Mouse (Mus musculus): ENCODE data around the gene Gdpd5. TPM values are rescaled to one million over a fixed set of nuclear protein-coding genes. Genes with fewer than 3 reads are reported as not detected.
A peak's percentile ranks its signal among the peaks of the same experiment; 100 is the strongest.

Gdpd5 gene
- polyA plus RNA-seq (2015; fragmentation: Nextera tagmentation; extraction: Ambion mirVana), result 42.5 and 46.4 TPM in 2 replicates

DNA sequence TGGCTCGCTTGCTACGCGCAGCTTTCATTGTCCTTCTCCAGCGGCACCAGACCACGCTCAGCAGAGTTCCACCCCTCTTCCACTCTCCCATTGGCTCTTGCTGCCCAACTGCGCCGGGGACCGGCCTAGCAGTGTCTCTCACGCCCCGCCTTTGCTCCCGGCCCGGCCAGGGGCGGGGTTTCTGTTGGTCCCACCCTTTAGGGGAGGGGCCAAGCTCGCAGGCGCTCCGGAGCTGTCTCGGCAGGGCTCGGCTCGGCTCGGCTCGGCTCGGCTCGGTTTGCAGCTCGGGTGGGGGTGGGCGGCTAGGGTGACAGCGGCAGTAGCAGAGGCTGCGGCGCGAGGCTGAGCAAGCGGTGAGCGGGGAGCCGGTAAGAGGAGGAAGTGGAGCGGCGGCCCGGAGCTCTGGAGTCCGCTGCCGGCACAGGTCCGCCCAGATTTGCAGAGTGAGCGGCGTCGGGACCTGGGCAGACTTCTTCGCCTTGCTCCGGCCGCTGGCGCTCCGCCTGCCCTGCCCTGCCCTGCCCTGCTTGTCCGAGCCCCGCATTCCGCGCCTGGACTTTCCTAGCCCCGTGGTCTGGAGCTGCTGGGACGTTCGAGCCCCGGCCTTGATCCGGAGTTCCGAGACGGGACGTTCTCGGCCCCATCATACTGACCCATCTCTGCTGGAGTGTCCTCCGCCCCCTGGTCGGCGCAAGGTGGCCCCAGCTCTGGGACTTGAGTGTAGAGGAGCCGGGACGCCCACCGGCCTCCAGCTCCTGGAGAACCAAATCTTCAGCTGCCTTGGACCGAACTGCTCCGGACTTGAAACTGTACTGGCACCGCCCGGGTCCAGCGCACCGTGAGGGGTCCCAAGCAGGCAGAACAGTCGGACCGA is at the start of gene Gdpd5:
Gene Gdpd5, plus strand, starts transcription at position 201 of the 874 bp plus-strand sequence.
- Histone ChIP-seq H3K4me3 (replicated peaks) (peak within 1 kb of the TSS; percentile 69), H3K4me1 (replicated peaks) (peaks cover 55% of the 10 kb centered on the region), H3K9ac (replicated peaks) (peak within 1 kb of the TSS; percentile 88), H3K27ac (peak within 1 kb of the TSS; percentile 98), H3K36me3 (no peaks in the 10 kb centered on the region), H3K9me3 (no peaks in the 10 kb centered on the region), H3K4me2 (replicated peaks) (peak within 1 kb of the TSS; percentile 80), H3K27me3 (no peaks in the 10 kb centered on the region)
- peak; percentile 97 for ATAC-seq
- WGBS, result under 1% methylated on average over 72 of the region's 73 CpGs

DNA sequence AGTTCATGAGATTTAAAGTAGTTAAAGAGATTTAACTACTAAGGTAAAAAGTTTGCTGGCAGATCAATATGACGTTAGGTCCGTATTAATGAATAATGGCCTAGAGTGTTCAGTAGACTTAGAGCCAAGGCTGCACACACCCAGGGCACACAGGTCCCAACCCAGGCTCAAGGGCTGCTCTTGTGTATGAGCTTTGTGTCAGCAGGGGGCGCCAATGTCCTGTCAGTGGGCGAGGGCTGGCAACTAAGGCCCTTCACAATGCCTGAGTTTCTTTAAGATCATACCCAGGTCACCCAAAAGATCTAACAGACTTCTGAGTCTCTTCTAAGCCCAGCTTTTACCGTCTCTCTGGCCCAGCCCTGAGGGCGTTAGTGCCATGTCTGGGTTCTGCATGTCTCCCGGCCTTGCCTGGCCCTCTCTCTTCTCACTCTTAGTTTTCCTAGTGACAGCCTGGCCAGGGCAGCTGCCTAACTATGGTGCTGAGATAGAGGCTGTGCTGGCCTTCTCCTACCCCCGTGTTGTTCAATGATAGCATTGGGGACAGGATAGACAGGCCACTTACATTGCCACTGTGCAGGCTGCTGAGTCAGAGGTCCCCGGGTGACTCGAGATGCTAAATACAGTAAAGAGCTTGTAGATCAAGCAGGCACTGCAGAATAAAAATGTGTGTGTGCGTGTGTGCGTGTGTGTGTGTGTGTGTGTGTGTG is 48.3 kb upstream of the Gdpd5 start:
- WGBS, result 50% methylated on average over 12 of the region's 12 CpGs
- Histone ChIP-seq H3K4me3 (replicated peaks) (no peak overlapping the region), H3K9ac (replicated peaks) (peak overlapping the region; percentile 39; the same call in 1 of the 2 replicates), H3K27ac (peak overlapping the region; percentile 14; the same call in 1 of the 2 replicates), H3K27me3 (no peaks in the 10 kb centered on the region), H3K36me3 (peaks cover 47% of the 10 kb centered on the region), H3K4me1 (replicated peaks) (peaks cover 27% of the 10 kb centered on the region), H3K4me2 (replicated peaks) (no peak overlapping the region), H3K9me3 (no peaks in the 10 kb centered on the region)
- peak; percentile 69 for ATAC-seq

DNA sequence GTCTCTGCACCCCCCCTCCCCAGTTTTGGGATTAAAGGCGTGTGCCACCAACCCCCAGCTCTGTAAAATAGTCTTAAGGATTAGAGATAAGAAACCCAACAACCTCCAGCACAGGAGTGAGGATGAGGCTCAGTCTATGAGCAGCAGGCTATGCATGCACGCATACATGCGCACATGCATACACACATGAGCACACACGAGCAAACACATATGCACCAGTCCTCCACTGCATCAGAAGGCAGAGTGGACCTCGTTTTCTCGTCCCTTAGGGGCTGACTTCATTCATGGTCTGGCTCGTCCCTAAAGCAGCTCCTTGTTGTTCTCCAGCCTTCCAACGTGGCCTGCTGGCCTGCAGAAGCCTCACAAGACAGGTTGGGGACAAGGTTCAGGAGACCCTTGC is 40.5 kb upstream of the Gdpd5 start:
- Histone ChIP-seq H3K9me3 (no peaks in the 10 kb centered on the region), H3K27ac (peak overlapping the region; percentile 0), H3K36me3 (peaks cover 45% of the 10 kb centered on the region), H3K4me2 (replicated peaks) (no peak overlapping the region), H3K4me3 (replicated peaks) (no peak overlapping the region), H3K27me3 (no peaks in the 10 kb centered on the region), H3K9ac (replicated peaks) (no peak overlapping the region), H3K4me1 (replicated peaks) (no peaks in the 10 kb centered on the region)
- WGBS, result 87% methylated on average over 8 of the region's 8 CpGs
- ATAC-seq, result no peak

DNA sequence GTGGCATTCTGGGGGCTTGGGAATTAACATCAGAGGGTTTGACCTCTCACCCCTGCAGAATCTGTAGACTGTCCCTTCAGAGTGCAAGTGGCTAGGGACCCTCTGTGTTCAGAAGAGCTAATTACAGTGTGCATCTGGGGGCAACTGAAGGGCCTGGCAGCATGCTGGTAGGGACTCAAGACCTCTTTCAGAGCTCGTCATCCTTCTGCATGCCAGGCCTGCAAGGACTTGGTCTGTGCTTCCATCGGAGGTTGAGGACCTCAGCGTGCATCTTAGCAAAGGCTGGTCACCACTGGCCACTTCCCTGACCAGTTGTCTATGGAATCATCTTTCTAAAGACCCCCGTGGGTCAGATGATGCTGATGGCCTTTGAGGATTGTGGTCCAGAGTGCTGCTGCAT is 37.6 kb upstream of the Gdpd5 start:
- no peaks in the 10 kb centered on the region for H3K4me1 ChIP-seq (replicated peaks)
- H3K4me3 ChIP-seq (replicated peaks), result no peak overlapping the region
- H3K36me3 ChIP-seq, result peaks cover 47% of the 10 kb centered on the region
- WGBS, result 85% methylated on average over 4 of the region's 4 CpGs
- no peak overlapping the region for H3K9ac ChIP-seq (replicated peaks)
- ATAC-seq, result no peak
- no peaks in the 10 kb centered on the region for H3K27me3 ChIP-seq
- no peak overlapping the region for H3K4me2 ChIP-seq (replicated peaks)
- no peak overlapping the region for H3K27ac ChIP-seq
- H3K9me3 ChIP-seq, result no peaks in the 10 kb centered on the region

- H3K4me2 ChIP-seq (replicated peaks), result no peak overlapping the region
- H3K36me3 ChIP-seq, result peaks cover 50% of the 10 kb centered on the region
- H3K27me3 ChIP-seq, result no peaks in the 10 kb centered on the region
- ATAC-seq, result no peak
- H3K27ac ChIP-seq, result no peak overlapping the region
- no peak overlapping the region for H3K9ac ChIP-seq (replicated peaks)
- H3K9me3 ChIP-seq, result no peaks in the 10 kb centered on the region
- H3K4me1 ChIP-seq (replicated peaks), result peaks cover 29% of the 10 kb centered on the region
- no peak overlapping the region for H3K4me3 ChIP-seq (replicated peaks)
- WGBS, result 97% methylated on average over 10 of the region's 10 CpGs
Measured at GRCm38 (mm10) chr7:99347268-99347667, 33.9 kb upstream of the Gdpd5 start.

- Histone ChIP-seq H3K4me1 (replicated peaks) (peaks cover 41% of the 10 kb centered on the region), H3K27ac (no peak overlapping the region), H3K4me3 (replicated peaks) (no peak overlapping the region), H3K9me3 (no peaks in the 10 kb centered on the region), H3K27me3 (no peaks in the 10 kb centered on the region), H3K4me2 (replicated peaks) (no peak overlapping the region), H3K36me3 (peaks cover 45% of the 10 kb centered on the region), H3K9ac (replicated peaks) (no peak overlapping the region)
- ATAC-seq, result no peak
- 96% methylated on average over 26 of the region's 26 CpGs for WGBS
Measured at GRCm38 (mm10) chr7:99348883-99349282, 32.3 kb upstream of the Gdpd5 start.

GRCm38 (mm10) chr7:99349782-99350720 is 31.2 kb upstream of the Gdpd5 start:
- Histone ChIP-seq H3K27me3 (no peaks in the 10 kb centered on the region), H3K9ac (replicated peaks) (no peak overlapping the region), H3K27ac (no peak overlapping the region), H3K36me3 (peaks cover 37% of the 10 kb centered on the region), H3K4me2 (replicated peaks) (peak overlapping the region; percentile 69), H3K9me3 (no peaks in the 10 kb centered on the region), H3K4me3 (replicated peaks) (no peak overlapping the region), H3K4me1 (replicated peaks) (peaks cover 50% of the 10 kb centered on the region)
- 72% methylated on average over 9 of the region's 9 CpGs for WGBS
- ATAC-seq, result no peak

DNA sequence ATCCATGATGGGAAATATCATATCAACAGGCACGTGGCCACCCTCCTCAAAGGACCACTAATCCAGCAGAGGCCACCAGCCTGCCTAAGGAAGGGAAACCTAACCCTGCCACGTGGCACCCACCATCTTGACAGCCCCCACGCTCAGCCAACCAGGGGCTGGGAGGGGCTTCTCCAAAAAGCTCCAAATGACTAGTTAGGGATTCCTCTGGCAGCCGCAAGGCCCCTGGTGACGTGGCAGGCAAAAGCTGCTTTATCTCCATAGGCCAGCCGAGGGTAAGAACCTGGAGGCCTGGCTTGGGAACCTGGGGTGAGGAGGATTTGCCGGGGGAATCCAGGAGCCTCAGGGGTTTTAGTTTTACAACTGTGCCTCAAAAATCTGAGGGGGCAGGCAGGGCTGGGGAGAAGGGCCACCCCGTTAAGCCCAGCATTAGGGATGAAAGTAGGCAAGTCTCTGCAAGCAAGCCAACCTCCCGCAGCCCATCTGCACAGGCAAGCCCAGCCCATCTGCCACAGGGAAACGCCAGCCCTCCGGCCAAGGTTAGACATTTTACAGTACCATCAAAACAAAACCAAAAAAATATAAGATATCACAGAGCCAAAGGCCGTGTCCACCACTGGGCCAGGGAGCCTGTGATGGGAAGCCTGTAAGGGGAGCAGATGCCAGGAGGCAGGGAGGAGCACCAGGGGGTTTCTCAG is 30.0 kb upstream of the Gdpd5 start:
- peak overlapping the region; percentile 45 for H3K4me3 ChIP-seq (replicated peaks)
- peaks cover 62% of the 10 kb centered on the region for H3K4me1 ChIP-seq (replicated peaks)
- 4% methylated on average over 12 of the region's 12 CpGs for WGBS
- H3K9ac ChIP-seq (replicated peaks), result peak overlapping the region; percentile 68
- H3K27me3 ChIP-seq, result no peaks in the 10 kb centered on the region
- H3K9me3 ChIP-seq, result no peaks in the 10 kb centered on the region
- peak overlapping the region; percentile 69 for H3K4me2 ChIP-seq (replicated peaks)
- peaks cover 27% of the 10 kb centered on the region for H3K36me3 ChIP-seq
- no peak for ATAC-seq
- peak overlapping the region; percentile 90 for H3K27ac ChIP-seq

DNA sequence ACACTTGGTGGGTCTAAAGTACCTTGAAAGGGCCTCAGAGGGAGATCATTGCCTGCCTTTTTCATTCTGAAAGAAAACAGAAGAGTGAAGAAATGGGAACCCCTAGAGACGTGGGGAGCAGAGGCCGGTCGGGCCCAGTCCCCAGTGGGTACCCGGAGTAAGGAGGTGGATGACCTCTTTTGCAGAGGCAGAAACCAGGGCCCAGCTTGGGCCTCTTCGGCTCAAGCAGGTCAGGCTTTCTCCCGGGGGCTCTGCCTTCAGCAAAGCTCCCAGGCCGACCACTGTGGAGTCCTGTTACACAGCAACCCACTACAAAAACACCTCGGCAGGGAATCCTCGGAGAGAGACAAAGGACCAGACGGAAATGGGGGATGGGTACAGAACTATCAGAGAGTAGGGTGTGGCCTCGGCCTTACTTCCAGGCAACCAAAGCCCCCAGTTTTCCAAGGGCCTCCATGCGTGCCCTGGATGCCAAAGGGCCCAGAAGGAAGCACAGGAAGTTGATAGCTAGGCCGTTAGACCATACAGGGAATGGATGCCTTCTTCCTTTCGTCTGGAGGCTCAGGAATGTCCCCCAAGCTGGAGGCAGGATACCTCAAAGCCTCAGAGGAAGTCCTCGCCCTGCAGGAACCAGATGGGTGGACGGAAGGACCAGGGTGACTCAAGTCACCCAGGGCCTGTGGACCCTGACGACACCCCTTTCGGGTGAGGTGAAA is 29.3 kb upstream of the Gdpd5 start:
- Histone ChIP-seq H3K4me3 (replicated peaks) (peak overlapping the region; percentile 45), H3K9ac (replicated peaks) (peak overlapping the region; percentile 68), H3K4me1 (replicated peaks) (peaks cover 70% of the 10 kb centered on the region), H3K9me3 (no peaks in the 10 kb centered on the region), H3K36me3 (peaks cover 20% of the 10 kb centered on the region), H3K27me3 (no peaks in the 10 kb centered on the region), H3K27ac (peak overlapping the region; percentile 90), H3K4me2 (replicated peaks) (peak overlapping the region; percentile 69)
- 2% methylated on average over 18 of the region's 18 CpGs for WGBS
- peak; percentile 34 for ATAC-seq

DNA sequence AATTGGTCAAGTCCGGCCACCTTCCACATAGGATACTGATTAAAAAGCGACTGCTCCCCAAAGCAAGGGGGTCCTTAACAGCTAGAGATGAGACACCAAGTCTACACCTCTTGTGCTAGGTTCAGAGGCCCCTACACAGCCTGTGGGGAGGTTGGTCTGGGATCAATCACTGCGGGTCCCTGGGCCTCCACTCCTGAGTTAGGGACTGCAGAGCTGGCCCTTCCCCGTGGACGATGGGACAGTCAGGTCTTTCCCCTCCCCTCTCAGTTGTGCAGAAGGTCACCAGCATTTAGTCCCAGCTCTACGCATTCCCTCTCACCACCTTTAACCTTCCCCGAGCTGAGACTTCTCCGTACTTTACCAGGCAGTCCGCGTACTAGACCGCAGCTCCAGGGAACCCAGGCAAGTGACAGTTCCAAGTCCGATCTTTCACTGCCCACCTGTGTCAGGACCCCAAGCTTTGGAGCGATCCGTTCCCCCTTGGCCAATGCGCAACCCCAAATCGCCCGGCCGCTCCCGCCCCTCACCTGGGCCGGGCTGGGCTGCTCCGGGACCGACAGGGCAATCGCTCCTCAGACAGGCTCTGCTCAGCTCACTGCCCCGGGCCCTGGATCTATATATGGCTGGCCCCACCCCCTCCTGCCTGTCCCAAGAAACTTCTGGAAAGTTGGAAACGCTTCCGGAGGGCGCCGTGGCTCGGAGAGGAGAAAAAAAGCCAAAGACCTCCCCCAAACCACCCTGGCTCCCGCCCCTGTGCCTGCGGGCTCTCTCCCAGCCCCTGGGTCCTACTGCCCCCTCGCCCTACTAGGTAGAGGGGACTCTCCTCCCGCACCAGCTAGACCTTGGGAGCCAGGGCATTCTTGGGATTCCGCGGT is 28.5 kb upstream of the Gdpd5 start, which contains the start of gene Serpinh1:
Gene Serpinh1, minus strand, starts transcription at position 714 of the 875 bp plus-strand sequence.
- Histone ChIP-seq H3K4me2 (replicated peaks) (peak within 1 kb of the TSS; percentile 69), H3K9me3 (no peaks in the 10 kb centered on the region), H3K27me3 (no peaks in the 10 kb centered on the region), H3K36me3 (peaks cover 13% of the 10 kb centered on the region), H3K4me1 (replicated peaks) (peaks cover 77% of the 10 kb centered on the region), H3K27ac (peak within 1 kb of the TSS; percentile 90), H3K4me3 (replicated peaks) (peak within 1 kb of the TSS; percentile 45), H3K9ac (replicated peaks) (peak within 1 kb of the TSS; percentile 68)
- 3% methylated on average over 35 of the region's 35 CpGs for WGBS
- peak; percentile 41 for ATAC-seq

Data from midbrain, embryonic 13.5 days (tissue).